Mouse (Mus musculus) megakaryocyte, embryonic 14.5 days (primary cell): ENCODE results near the gene Ntrk2. TPM values are rescaled to one million over a fixed set of nuclear protein-coding genes. Genes with fewer than 3 reads are reported as not detected.

Experiments
- H3K27me3 ChIP-seq: replicated peaks from 2 replicates; pipeline ENCODE3; 2012; ENCODE audit warnings: inconsistent platforms
- H3K36me3 ChIP-seq: replicated peaks from 2 replicates; pipeline ENCODE3; 2012; ENCODE audit warnings: low read length, inconsistent platforms, mixed read lengths
- H3K4me1 ChIP-seq: 2 replicates; pipeline ENCODE4 v1.6.1; 2012; ENCODE audit warnings: inconsistent platforms
- H3K4me3 ChIP-seq: replicated peaks from 2 replicates; pipeline ENCODE3; 2012; ENCODE audit warnings: moderate library complexity, mild to moderate bottlenecking, inconsistent platforms
- H3K9me3 ChIP-seq: 2 replicates; pipeline ENCODE4 v1.6.1; 2012; ENCODE audit warnings: inconsistent platforms
- FLI1 ChIP-seq: IDR thresholded peaks from 2 replicates; pipeline ENCODE4 v1.6.1; 2012; ENCODE audit warnings: low read length, inconsistent platforms, mixed read lengths
- GATA1 ChIP-seq: IDR thresholded peaks from 3 replicates; pipeline ENCODE4 v1.6.1; 2012; ENCODE audit warnings: mixed read lengths, low read length, inconsistent platforms, borderline replicate concordance
- polyA plus RNA-seq: library from polyadenylated mRNA; stranded (reverse); fragments of >175 nt; gene quantifications from 2 replicates; pipeline ENCODE4 v1.2.3, GENCODE M21; 2012; ENCODE audit warnings: low replicate concordance; ENCODE audit not compliant: insufficient read depth

Ntrk2 gene
- polyA plus RNA-seq, 1 experiment, result not detected

DNA sequence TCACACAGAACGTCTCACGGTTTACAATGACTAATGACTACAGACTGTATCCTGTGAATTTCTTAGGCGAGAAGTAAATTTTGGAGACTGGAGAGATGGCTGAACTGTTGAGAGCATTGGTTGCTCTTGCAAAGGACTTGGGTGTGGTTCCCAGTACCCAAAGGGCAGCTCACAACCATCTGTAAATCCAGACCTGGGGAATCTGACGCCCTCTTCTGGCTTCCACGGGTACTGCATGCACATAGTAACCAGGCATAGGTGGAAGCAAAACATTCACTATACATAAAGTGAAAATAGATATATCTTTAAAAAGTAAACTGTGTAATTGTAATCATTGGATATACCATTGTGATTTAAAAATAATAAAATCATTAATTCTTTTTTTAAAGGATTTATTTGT is 310.9 kb downstream of the Ntrk2 start:
- no peaks in the 10 kb centered on the region for H3K4me1 ChIP-seq
- TF ChIP-seq FLI1 (no peak), GATA1 (no peak)
- no peaks in the 10 kb centered on the region for H3K36me3 ChIP-seq
- H3K4me3 ChIP-seq, result no peak overlapping the region
- no peaks in the 10 kb centered on the region for H3K27me3 ChIP-seq
- H3K9me3 ChIP-seq, result peaks cover 77% of the 10 kb centered on the region

DNA sequence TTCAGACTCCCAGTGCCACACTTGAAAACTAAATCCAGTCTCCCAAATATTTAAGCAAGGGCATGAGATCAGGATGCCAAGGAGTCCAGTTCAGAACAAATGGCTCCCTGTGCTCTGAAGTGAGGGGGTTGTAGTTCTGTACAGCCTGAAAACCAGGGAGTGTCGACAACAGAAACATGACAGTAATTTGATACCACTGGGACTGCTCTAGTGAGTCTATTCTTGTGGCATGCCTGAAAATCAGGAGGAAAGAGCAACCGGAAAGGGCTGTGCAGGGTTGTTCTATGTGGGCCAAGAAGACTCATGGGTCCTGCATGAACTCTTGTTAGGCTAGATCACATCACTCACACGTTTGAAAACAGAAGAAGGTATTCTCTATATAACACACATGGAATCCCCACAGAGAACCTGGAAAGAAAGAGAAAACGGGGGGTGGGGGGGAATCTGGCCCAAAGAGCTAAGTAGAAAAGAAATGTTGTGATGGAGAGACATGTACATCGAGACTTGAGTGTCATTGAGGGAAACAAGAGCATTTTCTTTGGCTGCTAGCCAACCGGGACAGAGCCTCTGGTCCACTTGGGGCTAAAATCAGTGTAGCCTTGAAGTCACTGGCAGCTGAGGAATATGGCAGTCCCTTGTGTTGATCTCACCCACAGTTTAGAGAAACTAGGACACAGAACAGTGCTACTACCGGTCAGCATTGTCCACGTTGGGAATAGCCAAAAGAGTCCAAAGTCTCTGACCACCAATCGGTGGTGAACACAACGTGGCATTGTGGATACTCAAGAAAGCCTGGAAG is 313.4 kb downstream of the Ntrk2 start:
- Histone ChIP-seq H3K4me1 (no peaks in the 10 kb centered on the region), H3K36me3 (no peaks in the 10 kb centered on the region), H3K27me3 (no peaks in the 10 kb centered on the region), H3K9me3 (peaks cover 54% of the 10 kb centered on the region), H3K4me3 (no peak overlapping the region)
- TF ChIP-seq GATA1 (no peak), FLI1 (no peak)

DNA sequence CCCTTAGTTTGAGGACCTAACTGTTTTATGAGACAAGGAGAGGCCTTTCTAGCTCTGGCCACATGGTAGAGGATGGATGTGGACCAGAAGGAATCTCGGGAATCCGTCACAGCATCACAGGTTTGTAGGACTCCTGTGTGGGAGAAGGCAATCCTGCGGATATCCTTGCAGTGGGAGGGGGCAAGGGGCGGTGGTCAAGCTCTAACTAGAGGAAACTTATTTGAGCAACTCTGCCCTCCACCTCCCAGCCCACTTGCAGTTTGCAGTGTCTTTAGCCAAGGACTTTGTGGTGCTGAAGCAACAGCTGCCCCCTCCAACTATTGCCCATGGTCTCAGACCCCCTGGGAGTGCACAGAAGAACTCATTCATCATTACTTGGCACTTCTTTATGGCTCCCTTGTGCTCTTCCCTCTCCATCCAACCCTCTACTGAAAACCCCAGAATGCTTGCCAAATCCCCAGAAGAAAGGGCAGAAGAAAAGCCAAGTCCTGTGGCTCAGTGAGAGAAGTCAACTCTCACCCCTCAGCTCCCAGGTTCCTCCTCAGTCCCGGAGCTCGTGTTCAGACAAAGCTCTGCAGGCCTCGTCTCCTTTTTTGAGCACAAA is 336.9 kb downstream of the Ntrk2 start:
- no peaks in the 10 kb centered on the region for H3K27me3 ChIP-seq
- TF ChIP-seq FLI1, result no peak
- no peaks in the 10 kb centered on the region for H3K4me1 ChIP-seq
- H3K36me3 ChIP-seq, result no peaks in the 10 kb centered on the region
- no peak overlapping the region for H3K4me3 ChIP-seq
- H3K9me3 ChIP-seq, result peaks cover 57% of the 10 kb centered on the region

DNA sequence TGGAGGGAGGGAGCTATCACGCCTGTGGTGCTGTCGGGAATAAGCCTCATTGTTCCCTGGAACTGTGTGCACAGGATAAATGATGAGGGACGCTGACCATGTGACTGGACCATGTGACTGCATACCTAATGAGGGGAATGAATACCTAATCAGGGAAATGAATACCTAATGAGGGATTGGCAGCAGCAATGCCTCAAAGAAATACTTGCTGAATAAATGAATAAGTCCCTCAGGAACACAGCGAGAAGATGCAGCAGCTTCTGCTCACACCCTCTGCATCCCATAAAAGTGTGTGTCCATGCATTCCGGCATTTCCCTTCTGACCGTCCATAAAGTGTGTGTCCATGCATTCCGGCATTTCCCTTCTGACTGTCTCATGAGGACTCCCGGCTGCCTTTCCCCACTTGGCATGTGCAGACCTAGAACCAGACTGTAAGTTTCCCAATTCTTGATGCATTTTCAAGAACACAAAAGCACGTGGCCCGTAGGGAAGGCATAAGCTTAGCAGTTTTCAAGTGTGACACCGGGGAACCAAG is 338.0 kb downstream of the Ntrk2 start:
- Histone ChIP-seq H3K27me3 (no peaks in the 10 kb centered on the region), H3K36me3 (no peaks in the 10 kb centered on the region), H3K4me3 (no peak overlapping the region), H3K9me3 (peaks cover 61% of the 10 kb centered on the region), H3K4me1 (no peaks in the 10 kb centered on the region)
- TF ChIP-seq FLI1 (no peak), GATA1 (no peak)

DNA sequence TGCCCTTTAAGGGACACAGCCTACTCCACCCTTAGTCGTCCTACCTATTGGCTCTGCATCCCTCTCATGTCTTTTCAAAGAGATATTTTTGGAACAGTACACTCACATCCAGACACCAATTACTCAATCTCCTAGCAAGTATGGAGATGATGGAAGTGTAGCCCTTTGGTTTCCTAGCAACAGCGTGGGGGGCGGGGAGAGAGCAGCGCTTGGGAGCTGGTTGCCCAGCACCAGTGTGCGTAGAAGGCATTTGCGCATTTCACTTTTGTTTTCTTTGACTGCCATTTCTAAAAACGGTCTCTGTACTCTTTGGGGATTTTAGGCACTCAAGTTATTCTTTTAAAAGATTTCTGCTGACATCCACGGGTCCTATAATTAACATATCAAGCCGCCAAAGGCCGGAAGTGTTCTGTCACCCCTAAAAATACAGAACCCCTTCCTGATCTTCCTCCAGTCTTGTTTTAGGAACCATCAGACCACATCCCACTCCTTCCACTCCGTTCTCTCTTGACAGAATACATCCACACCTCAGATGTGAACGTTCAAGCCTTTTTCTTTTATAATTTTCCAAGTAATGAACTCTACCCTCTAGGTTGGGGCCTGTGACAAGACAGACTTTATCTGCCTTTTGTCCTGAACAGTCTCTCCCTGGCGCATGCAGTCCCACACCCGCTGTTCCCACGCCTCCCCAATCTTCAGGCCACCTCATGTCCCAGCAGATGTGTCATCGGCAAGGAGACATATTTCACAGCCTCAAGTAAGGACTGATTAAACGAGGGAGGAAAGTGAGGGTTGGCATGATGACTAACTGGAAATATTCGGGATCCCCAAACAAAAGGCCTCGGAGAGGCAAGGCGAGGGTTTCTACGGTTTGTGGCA is 339.5 kb downstream of the Ntrk2 start:
- TF ChIP-seq GATA1 (no peak), FLI1 (no peak)
- Histone ChIP-seq H3K27me3 (no peaks in the 10 kb centered on the region), H3K36me3 (no peaks in the 10 kb centered on the region), H3K4me3 (peak overlapping the region; percentile 46), H3K4me1 (no peaks in the 10 kb centered on the region), H3K9me3 (peaks cover 56% of the 10 kb centered on the region)

DNA sequence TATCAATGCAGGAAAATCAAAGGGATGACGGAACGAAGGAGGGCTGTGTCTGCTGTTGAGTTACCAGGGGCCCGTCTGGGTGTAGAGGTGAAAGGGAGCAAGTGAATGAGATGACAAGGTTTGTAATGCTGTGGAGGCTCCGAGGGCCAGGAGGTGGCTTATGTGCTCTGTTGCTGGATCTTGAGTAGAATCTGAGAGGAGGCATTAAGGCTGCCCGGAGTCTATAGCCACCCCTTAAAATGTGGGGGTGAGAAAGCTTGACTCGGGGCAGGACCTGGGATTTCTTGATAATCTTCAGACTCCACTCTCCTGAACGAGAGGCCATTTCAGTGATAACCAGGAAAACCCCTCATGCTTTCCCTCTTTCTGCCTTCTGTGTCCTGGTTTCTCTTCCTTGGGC is 340.2 kb downstream of the Ntrk2 start:
- H3K4me1 ChIP-seq, result no peaks in the 10 kb centered on the region
- peaks cover 52% of the 10 kb centered on the region for H3K9me3 ChIP-seq
- no peaks in the 10 kb centered on the region for H3K36me3 ChIP-seq
- H3K4me3 ChIP-seq, result no peak overlapping the region
- no peaks in the 10 kb centered on the region for H3K27me3 ChIP-seq
- TF ChIP-seq GATA1, result no peak
- TF ChIP-seq FLI1, result no peak

DNA sequence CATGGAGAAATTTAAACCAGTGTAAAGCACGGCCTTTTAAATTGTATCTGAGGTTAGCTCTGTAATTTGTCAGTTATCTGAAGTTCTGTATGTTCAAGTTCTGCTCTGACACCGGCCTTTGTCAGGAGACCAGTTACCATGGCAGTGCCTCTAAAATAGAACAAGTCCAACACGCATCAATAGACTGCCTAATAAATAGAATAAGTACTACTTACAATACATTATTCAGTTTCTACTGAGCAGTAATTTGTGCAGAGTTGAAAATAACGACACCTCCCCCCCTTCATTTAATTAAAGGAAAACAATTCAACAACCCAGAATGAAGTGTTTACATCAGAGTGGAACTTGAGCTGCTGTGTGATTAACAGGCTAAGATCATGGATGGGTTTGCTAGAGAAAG is 341.6 kb downstream of the Ntrk2 start:
- peaks cover 46% of the 10 kb centered on the region for H3K9me3 ChIP-seq

DNA sequence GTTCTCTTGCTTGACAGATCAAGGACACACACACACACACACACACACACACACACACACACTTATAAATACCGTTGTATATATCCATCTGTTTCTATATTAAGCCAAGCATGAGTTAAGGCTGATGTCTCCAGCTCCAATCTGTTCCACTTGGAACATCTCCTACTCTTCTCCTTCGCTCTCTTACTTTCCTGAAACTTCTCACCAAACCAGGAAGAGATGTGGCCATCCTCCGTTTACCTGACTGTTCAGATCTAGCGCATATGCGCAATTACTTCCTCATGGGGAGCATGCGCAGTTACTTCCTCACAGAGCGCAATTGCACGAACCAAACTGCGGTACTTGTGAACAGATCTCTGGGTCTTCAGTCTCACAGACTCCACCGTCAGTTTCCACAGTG is 342.4 kb downstream of the Ntrk2 start:
- peaks cover 40% of the 10 kb centered on the region for H3K9me3 ChIP-seq

More for the DNA sequence above, 341.6 kb downstream of the Ntrk2 start:
- H3K4me1 ChIP-seq, result no peaks in the 10 kb centered on the region
- H3K27me3 ChIP-seq, result no peaks in the 10 kb centered on the region
- no peaks in the 10 kb centered on the region for H3K36me3 ChIP-seq
- TF ChIP-seq GATA1 (no peak), FLI1 (no peak)
- no peak overlapping the region for H3K4me3 ChIP-seq

DNA sequence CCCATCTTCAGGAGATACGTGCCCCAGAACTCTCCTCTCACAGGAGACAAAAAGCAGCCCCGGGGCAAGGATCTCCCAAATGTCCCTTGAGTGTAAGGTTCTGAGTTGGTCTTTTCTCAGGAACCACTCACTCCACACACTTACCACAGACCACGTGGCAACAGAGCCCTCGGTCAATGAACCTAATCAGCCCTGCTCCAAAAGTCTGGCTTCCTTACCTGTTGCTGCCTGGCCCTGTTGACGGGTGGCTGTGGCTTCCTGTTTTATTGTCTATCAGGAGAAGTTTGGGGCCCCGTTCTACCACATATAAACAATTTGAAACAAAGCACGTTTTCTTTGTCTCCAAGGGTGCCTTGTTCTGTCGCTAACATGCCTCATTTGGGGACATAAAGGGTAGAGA is 357.6 kb downstream of the Ntrk2 start:
- H3K27me3 ChIP-seq, result no peaks in the 10 kb centered on the region
- no peak for TF ChIP-seq FLI1
- no peak for TF ChIP-seq GATA1
- H3K9me3 ChIP-seq, result peaks cover 50% of the 10 kb centered on the region
- no peaks in the 10 kb centered on the region for H3K36me3 ChIP-seq
- H3K4me1 ChIP-seq, result no peaks in the 10 kb centered on the region
- no peak overlapping the region for H3K4me3 ChIP-seq

More for the DNA sequence above, 342.4 kb downstream of the Ntrk2 start:
- no peak for TF ChIP-seq GATA1
- no peak for TF ChIP-seq FLI1
- H3K27me3 ChIP-seq, result no peaks in the 10 kb centered on the region
- H3K36me3 ChIP-seq, result no peaks in the 10 kb centered on the region
- no peaks in the 10 kb centered on the region for H3K4me1 ChIP-seq
- H3K4me3 ChIP-seq, result no peak overlapping the region

DNA sequence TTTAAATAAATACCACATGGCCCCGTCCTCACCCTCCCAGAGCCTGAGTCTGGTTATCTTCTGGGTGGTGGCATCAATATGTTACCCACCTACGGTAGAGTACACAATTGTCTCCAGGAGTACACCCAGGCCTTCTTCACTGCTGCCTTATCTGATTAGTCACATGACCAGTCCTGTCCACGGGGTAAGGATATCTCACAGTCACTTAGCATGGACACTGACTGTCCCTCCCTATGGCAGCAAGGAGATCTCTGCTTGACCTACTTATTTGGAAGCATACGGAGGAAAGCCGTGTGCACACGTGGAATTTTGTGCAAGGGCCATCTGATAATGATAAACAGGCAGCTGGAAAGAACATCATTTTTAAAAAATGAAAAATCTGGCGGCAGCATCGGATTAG is 367.5 kb downstream of the Ntrk2 start:
- no peaks in the 10 kb centered on the region for H3K4me1 ChIP-seq
- no peak for TF ChIP-seq FLI1
- no peak for TF ChIP-seq GATA1
- no peak overlapping the region for H3K4me3 ChIP-seq
- H3K36me3 ChIP-seq, result no peaks in the 10 kb centered on the region
- no peaks in the 10 kb centered on the region for H3K27me3 ChIP-seq
- H3K9me3 ChIP-seq, result peaks cover 34% of the 10 kb centered on the region
